Mouse (Mus musculus) neural tube, embryonic 12.5 days (tissue): ENCODE results near the gene Lrfn5. TPM values are rescaled to one million over a fixed set of nuclear protein-coding genes. Genes with fewer than 3 reads are reported as not detected.
A peak's percentile ranks its signal among the peaks of the same experiment; 100 is the strongest.

Experiments used
- ATAC-seq: fragments of 200-750 bp; cut with Nextera tagmentation; 2 replicates; pipeline ENCODE4 v1.8.0; 2017; ENCODE audit warnings: low read depth, mild to moderate bottlenecking, moderate TSS enrichment, moderate library complexity; ENCODE audit not compliant: low FRiP score
- H3K27ac ChIP-seq: fragments of 300-500 bp; sonication (generic); 2 replicates; pipeline ENCODE4 v1.5.1; 2016
- H3K27me3 ChIP-seq: fragments of 300-500 bp; sonication (generic); replicated peaks from 2 replicates; pipeline ENCODE4 v1.6.1; 2016; ENCODE audit warnings: mild to moderate bottlenecking
- H3K36me3 ChIP-seq: fragments of 300-500 bp; sonication (generic); 2 replicates; pipeline ENCODE4 v1.6.1; 2016; ENCODE audit warnings: mild to moderate bottlenecking
- H3K4me1 ChIP-seq: fragments of 300-500 bp; sonication (generic); 2 replicates; pipeline ENCODE4 v1.6.1; 2016
- H3K4me2 ChIP-seq: fragments of 300-500 bp; sonication (generic); replicated peaks from 2 replicates; pipeline ENCODE4 v1.6.1; 2016; ENCODE audit warnings: mild to moderate bottlenecking
- H3K4me3 ChIP-seq: fragments of 300-500 bp; sonication (generic); 2 replicates; pipeline ENCODE4 v1.5.1; 2016
- H3K9ac ChIP-seq: fragments of 300-500 bp; sonication (generic); 2 replicates; pipeline ENCODE4 v1.6.1; 2016; ENCODE audit warnings: mild to moderate bottlenecking
- H3K9me3 ChIP-seq: fragments of 300-500 bp; sonication (generic); 2 replicates; pipeline ENCODE4 v1.6.1; 2016; ENCODE audit warnings: mild to moderate bottlenecking
- WGBS: fragments of 180-500 bp; shearing (Covaris S2); methylation state at CpG from one replicate; pipeline ENCODE4 v1.1.7; 2016; 5-methylcytosine and 5-hydroxymethylcytosine counted together
- polyA plus RNA-seq: library from polyadenylated mRNA; unstranded; fragments of >200 nt; fragmentation: Nextera tagmentation; extraction: Ambion mirVana; gene quantifications from 2 replicates; pipeline ENCODE4 v1.2.1, GENCODE M21; 2016

Gene Lrfn5
- 19.0 and 20.1 TPM in 2 replicates for polyA plus RNA-seq

DNA sequence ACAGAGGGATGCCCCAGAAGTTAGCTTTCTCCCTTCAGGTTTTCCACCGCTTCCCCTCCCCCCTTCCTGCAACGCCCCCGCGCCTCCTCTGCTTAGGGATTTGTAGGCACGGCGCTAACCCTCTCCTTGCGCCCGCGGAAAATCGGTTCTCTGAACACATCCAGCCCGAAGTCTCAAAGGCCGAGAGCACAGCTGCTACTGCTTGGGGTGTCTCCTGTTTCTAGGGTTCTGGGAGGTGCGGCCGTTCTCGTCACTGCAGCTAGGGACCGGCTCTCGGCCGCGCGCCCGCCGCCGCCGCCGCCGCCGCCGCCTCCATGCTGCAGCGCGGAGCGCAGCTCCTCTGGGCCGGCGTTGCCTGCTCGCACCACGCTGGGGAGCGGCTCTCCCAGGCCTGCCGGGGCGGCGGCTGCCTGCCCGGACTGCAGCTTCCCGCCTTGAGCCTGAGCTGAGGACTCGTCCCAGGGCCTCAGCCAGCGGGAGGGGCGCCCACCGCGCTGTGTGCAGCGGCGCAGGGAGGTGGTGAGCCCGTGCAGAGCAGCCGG, at the start of gene Lrfn5:
Gene Lrfn5 (plus strand): TSS at position 322 of the 542 bp plus-strand sequence.
- Histone ChIP-seq H3K36me3 (no peaks in the 10 kb centered on the region), H3K27me3 (peaks cover 33% of the 10 kb centered on the region), H3K4me1 (peaks cover 18% of the 10 kb centered on the region), H3K9ac (peak within 1 kb of the TSS; percentile 69), H3K27ac (peak within 1 kb of the TSS; percentile 62; the same call in 1 of the 2 replicates), H3K4me3 (peak within 1 kb of the TSS; percentile 63), H3K4me2 (peak within 1 kb of the TSS; percentile 79), H3K9me3 (no peaks in the 10 kb centered on the region)
- WGBS = under 1% methylated on average over 50 of the region's 50 CpGs
- peak; percentile 85 for ATAC-seq

DNA sequence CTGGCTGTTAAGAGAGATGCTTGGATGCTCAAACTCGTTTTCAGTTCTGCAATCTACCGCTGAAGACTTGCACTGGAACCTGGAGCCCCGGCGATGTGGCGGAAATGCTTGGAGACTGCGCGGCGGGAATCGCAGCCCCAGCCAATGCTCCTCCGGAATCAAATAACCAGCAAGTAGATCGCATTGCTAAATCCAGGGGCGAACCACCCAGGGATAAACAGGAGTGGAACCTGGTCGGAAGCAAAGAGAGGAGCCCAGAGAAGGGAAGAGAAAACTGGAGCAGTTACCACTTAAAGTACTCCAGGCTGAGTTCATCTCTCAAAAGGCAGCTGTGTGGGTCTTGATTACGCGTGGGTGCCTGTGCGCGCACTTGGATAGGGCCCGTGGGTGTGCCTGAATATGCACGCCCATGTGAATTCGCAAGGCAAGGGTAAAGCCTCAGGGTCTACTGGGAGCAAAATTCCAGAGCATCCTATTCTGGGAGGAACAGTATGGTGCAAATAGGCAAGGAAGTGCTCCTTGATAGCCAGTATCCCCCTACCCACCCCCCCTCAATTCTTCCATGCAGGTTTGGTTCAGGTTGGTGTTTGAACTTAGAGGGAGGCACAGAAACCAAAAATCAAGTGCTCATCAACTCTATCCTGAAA, 1.3 kb upstream of the Lrfn5 start:
- H3K27ac ChIP-seq = no peak overlapping the region
- ATAC-seq = no peak
- 2% methylated on average over 20 of the region's 20 CpGs for WGBS

DNA sequence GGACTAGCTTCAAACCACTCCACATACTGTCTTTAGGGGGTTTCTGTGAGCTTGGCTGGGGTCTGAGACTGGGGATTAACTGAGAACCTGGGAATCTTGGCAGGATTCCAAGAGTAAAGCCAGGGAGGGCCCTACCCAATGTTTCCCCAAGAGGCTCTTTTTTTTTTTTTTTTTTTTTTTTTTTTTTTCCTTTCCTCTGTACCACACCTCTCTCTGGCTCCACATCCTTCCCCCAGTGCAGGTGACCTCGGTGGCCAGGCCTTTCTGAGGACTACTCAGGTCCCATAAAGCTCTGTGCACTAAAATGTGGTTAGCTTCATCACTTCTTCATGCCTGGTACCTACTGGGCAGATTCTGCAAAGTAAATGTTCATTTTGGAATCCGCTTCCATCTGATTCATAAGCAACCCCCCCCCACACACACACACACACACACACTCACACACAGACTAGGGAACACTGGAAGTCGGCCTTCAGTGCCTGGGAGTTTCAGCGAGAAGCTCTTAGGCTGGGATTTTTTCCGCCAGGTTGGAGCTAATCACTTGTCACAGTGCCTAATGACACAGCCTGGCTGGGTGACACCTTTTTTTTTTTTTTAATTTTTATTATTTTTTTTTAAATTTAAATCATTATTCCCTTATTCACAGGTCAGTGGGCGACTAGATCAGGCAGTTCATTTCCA, 662 bp upstream of the Lrfn5 start:
- H3K9ac ChIP-seq = peak overlapping the region; percentile 69; the same call in 1 of the 2 replicates
- WGBS = 2% methylated on average over 6 of the region's 6 CpGs
- peaks cover 33% of the 10 kb centered on the region for H3K27me3 ChIP-seq
- H3K4me3 ChIP-seq = peak overlapping the region; percentile 63
- H3K27ac ChIP-seq = no peak overlapping the region
- no peaks in the 10 kb centered on the region for H3K36me3 ChIP-seq
- peak overlapping the region; percentile 79 for H3K4me2 ChIP-seq
- peaks cover 18% of the 10 kb centered on the region for H3K4me1 ChIP-seq
- ATAC-seq = peak; percentile 50
- no peaks in the 10 kb centered on the region for H3K9me3 ChIP-seq

More for the DNA sequence above, 1.3 kb upstream of the Lrfn5 start:
- H3K4me3 ChIP-seq = peak overlapping the region; percentile 17
- H3K4me2 ChIP-seq = peak overlapping the region; percentile 79
- no peaks in the 10 kb centered on the region for H3K36me3 ChIP-seq
- H3K4me1 ChIP-seq = peaks cover 18% of the 10 kb centered on the region
- H3K9ac ChIP-seq = no peak overlapping the region
- no peaks in the 10 kb centered on the region for H3K9me3 ChIP-seq
- peaks cover 33% of the 10 kb centered on the region for H3K27me3 ChIP-seq

DNA sequence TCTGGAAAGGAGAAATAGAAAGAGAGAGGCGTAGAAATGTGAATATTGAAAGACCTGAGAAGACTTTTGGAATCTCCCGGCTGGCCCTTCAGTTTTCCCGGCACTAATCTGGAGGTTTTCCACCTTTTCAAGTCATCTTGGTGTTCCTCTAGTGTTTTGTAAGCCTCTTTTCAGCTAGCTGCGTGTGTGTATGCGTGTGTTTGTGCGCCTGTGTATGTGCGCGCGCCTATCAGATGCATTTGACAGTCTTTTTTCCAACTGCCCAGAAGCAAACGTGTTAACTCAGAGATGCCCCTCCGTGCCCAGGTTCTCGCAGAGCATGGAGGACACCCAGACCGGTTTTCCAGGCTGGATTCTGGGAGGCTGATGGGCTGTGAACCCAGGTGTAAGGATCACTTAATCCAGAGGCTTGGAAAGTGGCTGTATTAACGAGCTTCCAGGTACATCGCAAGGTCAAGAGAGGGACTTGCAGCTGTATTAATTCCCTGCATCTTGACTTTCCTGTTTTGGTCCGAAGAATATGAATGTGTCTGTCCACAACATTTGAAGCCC, 757 bp downstream of the Lrfn5 start:
- Histone ChIP-seq H3K9ac (peak overlapping the region; percentile 69), H3K4me3 (peak overlapping the region; percentile 63), H3K9me3 (no peaks in the 10 kb centered on the region), H3K27me3 (peaks cover 33% of the 10 kb centered on the region), H3K4me2 (peak overlapping the region; percentile 79), H3K27ac (no peak overlapping the region), H3K36me3 (no peaks in the 10 kb centered on the region), H3K4me1 (peaks cover 18% of the 10 kb centered on the region)
- WGBS = 3% methylated on average over 16 of the region's 16 CpGs
- ATAC-seq = no peak

DNA sequence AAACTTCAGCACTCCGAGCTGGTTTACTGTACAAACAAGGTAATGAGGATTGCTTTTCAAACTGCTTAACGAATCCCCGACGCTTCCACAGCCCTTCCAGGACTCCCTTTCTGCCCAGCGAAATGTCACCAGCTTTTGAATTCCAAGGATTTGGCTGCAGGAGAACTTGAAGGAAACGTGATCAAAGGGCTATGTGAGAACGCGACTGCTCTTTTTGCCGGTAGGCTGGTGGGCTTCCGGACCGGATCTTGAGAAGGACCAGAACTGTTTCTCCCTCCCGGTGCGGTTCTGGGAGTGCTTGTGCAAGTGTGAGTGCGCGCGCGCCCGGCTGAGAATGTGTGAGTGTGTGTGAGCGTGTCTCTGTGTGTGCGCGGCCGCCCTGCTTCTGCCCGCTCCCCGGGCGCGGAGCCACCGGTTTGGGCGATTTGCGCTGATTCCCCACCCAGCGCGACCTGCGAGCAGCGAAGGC, 1.3 kb downstream of the Lrfn5 start:
- no peak for ATAC-seq
- H3K27me3 ChIP-seq = peaks cover 33% of the 10 kb centered on the region
- H3K27ac ChIP-seq = no peak overlapping the region
- H3K4me2 ChIP-seq = peak overlapping the region; percentile 79
- H3K9me3 ChIP-seq = no peaks in the 10 kb centered on the region
- peak overlapping the region; percentile 53 for H3K9ac ChIP-seq
- no peaks in the 10 kb centered on the region for H3K36me3 ChIP-seq
- peak overlapping the region; percentile 63 for H3K4me3 ChIP-seq
- peaks cover 18% of the 10 kb centered on the region for H3K4me1 ChIP-seq
- under 1% methylated on average over 33 of the region's 33 CpGs for WGBS

DNA sequence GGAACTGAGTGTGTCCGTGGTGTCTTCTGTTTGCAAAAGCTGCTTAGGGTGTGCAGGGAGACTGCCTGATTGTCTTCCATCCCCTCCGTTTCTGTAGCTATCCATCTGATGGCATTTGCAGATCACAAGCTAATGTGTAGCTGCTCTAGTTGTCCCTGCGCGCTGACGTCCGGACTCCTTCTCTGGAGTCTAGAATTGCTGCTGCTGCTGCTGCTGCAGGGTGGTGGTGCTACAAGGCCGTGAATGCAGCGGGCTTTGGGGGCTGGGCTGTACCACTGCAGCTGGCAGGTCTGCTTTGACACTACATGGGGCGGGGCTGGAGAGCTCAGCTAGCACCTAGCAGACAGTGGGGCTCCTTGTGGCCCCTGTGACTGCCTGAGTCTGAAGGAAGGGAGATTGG, 3.2 kb downstream of the Lrfn5 start:
- Histone ChIP-seq H3K4me1 (peaks cover 18% of the 10 kb centered on the region), H3K27ac (no peak overlapping the region), H3K9me3 (no peaks in the 10 kb centered on the region), H3K27me3 (peaks cover 25% of the 10 kb centered on the region), H3K36me3 (no peaks in the 10 kb centered on the region), H3K4me2 (peak overlapping the region; percentile 79), H3K4me3 (peak overlapping the region; percentile 63), H3K9ac (no peak overlapping the region)
- ATAC-seq = peak; percentile 49
- 2% methylated on average over 9 of the region's 9 CpGs for WGBS

DNA sequence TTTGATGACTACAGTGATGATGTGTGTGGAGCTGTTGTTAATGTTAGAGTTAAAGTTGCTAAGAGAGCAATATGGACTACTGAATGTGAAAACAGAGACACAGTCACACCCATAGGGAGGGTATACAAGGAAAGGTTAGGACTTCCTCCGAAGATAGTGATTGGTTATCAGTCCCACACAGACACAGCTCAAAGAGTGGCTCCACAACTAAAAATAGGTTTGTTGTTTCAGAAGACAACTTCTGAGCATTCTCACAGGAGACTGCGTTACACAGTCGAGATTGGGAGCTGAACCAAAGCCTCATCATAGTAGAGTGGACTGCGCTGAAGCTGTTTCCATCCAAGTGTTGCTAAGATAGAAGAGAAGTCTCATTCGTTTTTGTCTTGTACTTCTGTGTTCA, 57.0 kb downstream of the Lrfn5 start:
- no peak overlapping the region for H3K4me3 ChIP-seq
- H3K27ac ChIP-seq = no peak overlapping the region
- H3K4me2 ChIP-seq = no peak overlapping the region
- no peak for ATAC-seq
- no peaks in the 10 kb centered on the region for H3K9me3 ChIP-seq
- 89% methylated on average over 5 of the region's 5 CpGs for WGBS
- no peaks in the 10 kb centered on the region for H3K36me3 ChIP-seq
- H3K4me1 ChIP-seq = no peaks in the 10 kb centered on the region
- H3K9ac ChIP-seq = no peak overlapping the region
- no peaks in the 10 kb centered on the region for H3K27me3 ChIP-seq

DNA sequence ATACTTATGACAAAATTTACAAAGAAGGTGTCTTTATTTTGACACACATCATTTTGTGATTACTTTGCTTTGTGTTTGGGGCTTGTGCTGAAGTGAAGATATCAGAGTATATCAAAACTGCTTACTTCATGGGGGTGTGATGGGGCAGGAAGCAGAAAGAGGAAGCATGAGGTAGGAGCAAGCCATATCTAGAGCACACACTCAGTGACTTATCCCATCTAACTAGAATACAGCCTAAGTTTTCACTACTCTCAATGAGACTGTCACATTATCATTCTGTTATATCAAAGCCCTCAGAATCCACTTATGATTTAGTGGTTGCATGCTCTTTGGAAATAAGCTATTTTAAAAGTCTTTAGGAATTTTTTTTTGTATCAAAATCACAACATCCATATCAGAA, 77.4 kb downstream of the Lrfn5 start:
- Histone ChIP-seq H3K4me3 (no peak overlapping the region), H3K36me3 (no peaks in the 10 kb centered on the region), H3K9ac (no peak overlapping the region), H3K9me3 (no peaks in the 10 kb centered on the region), H3K27ac (no peak overlapping the region), H3K4me2 (no peak overlapping the region), H3K27me3 (no peaks in the 10 kb centered on the region), H3K4me1 (no peaks in the 10 kb centered on the region)
- no peak for ATAC-seq

DNA sequence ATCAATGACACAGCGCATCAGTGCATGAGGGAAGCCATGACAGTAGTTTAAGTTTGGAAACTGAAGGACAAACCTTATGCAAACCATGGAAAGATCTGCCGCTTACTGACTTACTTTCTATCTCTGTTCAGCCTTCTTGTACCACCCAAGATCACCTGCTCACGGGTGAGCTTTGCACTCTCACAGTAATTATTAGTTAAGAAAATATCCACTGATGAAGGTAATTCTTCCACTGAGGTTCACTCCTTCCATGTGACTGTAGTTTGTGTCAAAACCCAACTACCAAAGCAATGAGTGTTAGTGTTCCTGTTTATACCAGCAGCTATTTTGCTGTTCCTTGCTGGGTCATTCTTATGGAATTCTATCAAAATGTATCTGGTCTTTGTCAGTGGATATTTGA, 84.9 kb downstream of the Lrfn5 start:
- WGBS = 94% methylated on average over 3 of the region's 3 CpGs

DNA sequence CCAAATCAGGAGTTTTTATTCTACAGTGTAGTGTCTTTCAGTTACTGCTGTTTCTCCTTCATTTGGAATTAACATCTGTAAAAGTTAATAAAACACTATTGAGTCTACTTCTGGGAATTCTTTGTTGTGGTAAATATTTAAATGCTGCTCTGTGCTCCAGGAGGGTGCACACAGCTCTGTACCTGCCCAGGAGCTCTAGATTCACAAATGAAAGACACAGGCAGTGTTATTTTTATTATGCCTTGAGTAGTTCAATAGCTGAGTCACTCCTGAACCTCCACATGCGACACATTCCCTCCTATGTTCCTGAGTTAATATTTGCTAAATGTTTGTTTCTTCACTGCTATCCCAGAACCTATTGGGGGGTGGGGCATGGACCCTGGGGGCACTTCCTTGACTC, 87.1 kb downstream of the Lrfn5 start:
- H3K27me3 ChIP-seq = no peaks in the 10 kb centered on the region
- H3K9ac ChIP-seq = no peak overlapping the region
- no peak for ATAC-seq
- no peak overlapping the region for H3K27ac ChIP-seq
- H3K36me3 ChIP-seq = no peaks in the 10 kb centered on the region
- no peak overlapping the region for H3K4me2 ChIP-seq
- H3K9me3 ChIP-seq = no peaks in the 10 kb centered on the region
- H3K4me3 ChIP-seq = no peak overlapping the region
- H3K4me1 ChIP-seq = no peaks in the 10 kb centered on the region
- WGBS = 74% methylated on average over 1 of the region's 1 CpGs

More for the DNA sequence above, 84.9 kb downstream of the Lrfn5 start:
- no peak overlapping the region for H3K4me3 ChIP-seq
- H3K4me2 ChIP-seq = no peak overlapping the region
- no peak for ATAC-seq
- no peak overlapping the region for H3K27ac ChIP-seq
- H3K36me3 ChIP-seq = no peaks in the 10 kb centered on the region
- no peaks in the 10 kb centered on the region for H3K4me1 ChIP-seq
- no peak overlapping the region for H3K9ac ChIP-seq
- H3K27me3 ChIP-seq = no peaks in the 10 kb centered on the region
- no peaks in the 10 kb centered on the region for H3K9me3 ChIP-seq

DNA sequence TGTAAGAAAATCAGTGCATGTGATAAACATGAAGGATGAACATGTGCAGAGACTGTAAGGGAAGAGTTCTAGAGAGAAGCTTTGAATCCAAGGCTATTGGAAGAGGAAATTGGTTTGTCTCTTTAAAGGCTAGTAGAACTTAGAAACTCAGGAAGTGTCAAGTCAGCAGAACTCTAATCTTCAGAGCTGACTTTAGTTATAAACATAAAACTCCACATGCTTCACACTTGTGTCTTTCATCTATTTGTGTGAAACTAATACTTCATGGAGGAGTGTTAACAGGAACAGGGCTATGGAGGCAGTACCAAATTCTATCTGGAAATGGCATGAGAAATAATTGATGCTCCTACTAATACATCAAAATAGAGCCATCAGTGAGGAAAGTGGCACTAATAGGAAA, 101.6 kb downstream of the Lrfn5 start:
- Histone ChIP-seq H3K9ac (no peak overlapping the region), H3K36me3 (no peaks in the 10 kb centered on the region), H3K27me3 (no peaks in the 10 kb centered on the region), H3K9me3 (no peaks in the 10 kb centered on the region), H3K27ac (no peak overlapping the region), H3K4me2 (no peak overlapping the region), H3K4me1 (no peaks in the 10 kb centered on the region), H3K4me3 (no peak overlapping the region)
- ATAC-seq = no peak

DNA sequence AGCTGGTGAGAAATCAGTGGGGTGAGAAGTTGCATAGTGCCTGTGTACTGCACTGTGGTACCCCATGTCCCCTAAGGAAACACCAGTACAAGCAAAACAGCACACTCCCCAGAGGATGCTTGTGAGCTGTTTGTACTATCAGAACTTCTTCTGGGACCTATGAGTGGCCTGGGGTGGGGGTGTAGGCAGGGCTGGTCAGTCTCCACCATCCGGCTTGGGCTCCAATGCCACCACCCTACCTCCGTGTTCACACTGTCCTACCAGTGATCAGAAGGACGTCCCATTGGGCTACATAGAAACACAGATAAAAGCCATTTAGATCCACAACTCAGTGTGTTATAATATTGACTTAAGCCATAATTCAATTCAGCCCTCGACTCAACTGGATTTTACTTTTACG, 131.4 kb downstream of the Lrfn5 start:
- Histone ChIP-seq H3K27me3 (no peaks in the 10 kb centered on the region), H3K36me3 (no peaks in the 10 kb centered on the region), H3K4me3 (no peak overlapping the region), H3K9ac (no peak overlapping the region), H3K4me1 (no peaks in the 10 kb centered on the region), H3K9me3 (no peaks in the 10 kb centered on the region), H3K27ac (no peak overlapping the region), H3K4me2 (no peak overlapping the region)
- no peak for ATAC-seq
- WGBS = 84% methylated on average over 5 of the region's 5 CpGs
